Mouse (Mus musculus): ENCODE data around the gene Ptgis. TPM values are rescaled to one million over a fixed set of nuclear protein-coding genes. Genes with fewer than 3 reads are reported as not detected.

Ptgis gene
- polyA plus RNA-seq, 1 experiment from 2014 or later, result 8.9 TPM

GRCm38 (mm10) chr2:167179301-167179700, 61.1 kb downstream of the Ptgis start:
- Histone ChIP-seq H3K4me3 (ENCODE audit: low read depth, low read length) (no peak overlapping the region), H3K9me3 (ENCODE audit: control insufficient read depth) (no peaks in the 10 kb centered on the region), H3K36me3 (ENCODE audit: control insufficient read depth, insufficient read depth) (no peaks in the 10 kb centered on the region), H3K9ac (ENCODE audit: low read depth, low read length) (no peak overlapping the region), H3K4me1 (replicated peaks; ENCODE audit: control insufficient read depth, insufficient read depth, low read length) (no peaks in the 10 kb centered on the region), H3K27me3 (replicated peaks; ENCODE audit: control insufficient read depth, insufficient read depth, low read length) (no peaks in the 10 kb centered on the region), H3K4me2 (replicated peaks; ENCODE audit: low read depth) (no peak overlapping the region), H3K27ac (ENCODE audit: low read depth, low read length) (no peak overlapping the region; the same call in 1 of the 2 replicates)
- 89% methylated on average over 10 of the region's 10 CpGs for WGBS
- TF ChIP-seq CTCF (IDR thresholded peaks at IDR 0.05; ENCODE audit: low read depth), result no peak
- no peak for ATAC-seq

GRCm38 (mm10) chr2:167177231-167177641, 63.2 kb downstream of the Ptgis start:
- Histone ChIP-seq H3K4me2 (replicated peaks; ENCODE audit: low read depth) (no peak overlapping the region), H3K9me3 (ENCODE audit: control insufficient read depth) (no peaks in the 10 kb centered on the region), H3K9ac (ENCODE audit: low read depth, low read length) (no peak overlapping the region), H3K4me3 (ENCODE audit: low read depth, low read length) (no peak overlapping the region), H3K36me3 (ENCODE audit: control insufficient read depth, insufficient read depth) (no peaks in the 10 kb centered on the region), H3K4me1 (replicated peaks; ENCODE audit: control insufficient read depth, insufficient read depth, low read length) (no peaks in the 10 kb centered on the region), H3K27ac (ENCODE audit: low read depth, low read length) (no peak overlapping the region), H3K27me3 (replicated peaks; ENCODE audit: control insufficient read depth, insufficient read depth, low read length) (no peaks in the 10 kb centered on the region)
- WGBS, result 51% methylated on average over 10 of the region's 10 CpGs
- no peak for ATAC-seq
- no peak for TF ChIP-seq CTCF (IDR thresholded peaks at IDR 0.05; ENCODE audit: low read depth)

- Histone ChIP-seq H3K4me2 (replicated peaks; ENCODE audit: low read depth) (no peak overlapping the region), H3K27ac (ENCODE audit: low read depth, low read length) (no peak overlapping the region), H3K9me3 (ENCODE audit: control insufficient read depth) (no peaks in the 10 kb centered on the region), H3K27me3 (replicated peaks; ENCODE audit: control insufficient read depth, insufficient read depth, low read length) (no peaks in the 10 kb centered on the region), H3K36me3 (ENCODE audit: control insufficient read depth, insufficient read depth) (no peaks in the 10 kb centered on the region), H3K4me3 (ENCODE audit: low read depth, low read length) (no peak overlapping the region), H3K9ac (ENCODE audit: low read depth, low read length) (no peak overlapping the region), H3K4me1 (replicated peaks; ENCODE audit: control insufficient read depth, insufficient read depth, low read length) (no peaks in the 10 kb centered on the region)
- TF ChIP-seq CTCF (IDR thresholded peaks at IDR 0.05; ENCODE audit: low read depth), result no peak
- no peak for ATAC-seq
- WGBS, result 87% methylated on average over 6 of the region's 6 CpGs
These were observed 65.1 kb downstream of the Ptgis start for GRCm38 (mm10) chr2:167175284-167175683.

GRCm38 (mm10) chr2:167173051-167173875, 67.1 kb downstream of the Ptgis start:
- H3K4me2 ChIP-seq (replicated peaks; ENCODE audit: low read depth), result no peak overlapping the region
- WGBS, result 68% methylated on average over 5 of the region's 5 CpGs
- ATAC-seq, result no peak
- TF ChIP-seq CTCF (IDR thresholded peaks at IDR 0.05; ENCODE audit: low read depth), result no peak
- no peaks in the 10 kb centered on the region for H3K9me3 ChIP-seq (ENCODE audit: control insufficient read depth)
- no peaks in the 10 kb centered on the region for H3K4me1 ChIP-seq (replicated peaks; ENCODE audit: control insufficient read depth, insufficient read depth, low read length)
- H3K4me3 ChIP-seq (ENCODE audit: low read depth, low read length), result no peak overlapping the region
- H3K36me3 ChIP-seq (ENCODE audit: control insufficient read depth, insufficient read depth), result no peaks in the 10 kb centered on the region
- H3K27me3 ChIP-seq (replicated peaks; ENCODE audit: control insufficient read depth, insufficient read depth, low read length), result no peaks in the 10 kb centered on the region
- no peak overlapping the region; the same call in 1 of the 2 replicates for H3K27ac ChIP-seq (ENCODE audit: low read depth, low read length)
- H3K9ac ChIP-seq (ENCODE audit: low read depth, low read length), result no peak overlapping the region

- WGBS, result 52% methylated on average over 11 of the region's 11 CpGs
- Histone ChIP-seq H3K9ac (ENCODE audit: low read depth, low read length) (no peak overlapping the region), H3K4me2 (replicated peaks; ENCODE audit: low read depth) (no peak overlapping the region), H3K27ac (ENCODE audit: low read depth, low read length) (no peak overlapping the region), H3K4me1 (replicated peaks; ENCODE audit: control insufficient read depth, insufficient read depth, low read length) (peaks cover 7% of the 10 kb centered on the region), H3K9me3 (ENCODE audit: control insufficient read depth) (no peaks in the 10 kb centered on the region), H3K36me3 (ENCODE audit: control insufficient read depth, insufficient read depth) (no peaks in the 10 kb centered on the region), H3K4me3 (ENCODE audit: low read depth, low read length) (no peak overlapping the region), H3K27me3 (replicated peaks; ENCODE audit: control insufficient read depth, insufficient read depth, low read length) (no peaks in the 10 kb centered on the region)
- no peak for TF ChIP-seq CTCF (IDR thresholded peaks at IDR 0.05; ENCODE audit: low read depth)
- ATAC-seq, result no peak
These were observed 72.7 kb downstream of the Ptgis start for GRCm38 (mm10) chr2:167167515-167168212.

GRCm38 (mm10) chr2:167163600-167163999, 76.8 kb downstream of the Ptgis start:
- no peaks in the 10 kb centered on the region for H3K36me3 ChIP-seq (ENCODE audit: control insufficient read depth, insufficient read depth)
- no peak for ATAC-seq
- TF ChIP-seq CTCF (IDR thresholded peaks at IDR 0.05; ENCODE audit: low read depth), result no peak
- WGBS, result 76% methylated on average over 9 of the region's 9 CpGs
- H3K9me3 ChIP-seq (ENCODE audit: control insufficient read depth), result no peaks in the 10 kb centered on the region
- no peak overlapping the region for H3K4me3 ChIP-seq (ENCODE audit: low read depth, low read length)
- no peak overlapping the region for H3K4me2 ChIP-seq (replicated peaks; ENCODE audit: low read depth)
- no peak overlapping the region for H3K9ac ChIP-seq (ENCODE audit: low read depth, low read length)
- no peaks in the 10 kb centered on the region for H3K27me3 ChIP-seq (replicated peaks; ENCODE audit: control insufficient read depth, insufficient read depth, low read length)
- peaks cover 7% of the 10 kb centered on the region for H3K4me1 ChIP-seq (replicated peaks; ENCODE audit: control insufficient read depth, insufficient read depth, low read length)
- H3K27ac ChIP-seq (ENCODE audit: low read depth, low read length), result no peak overlapping the region

Measured in intestine, postnatal 0 days (tissue).